Mouse (Mus musculus): ENCODE measurements around the gene Gm5148. TPM values are rescaled to one million over a fixed set of nuclear protein-coding genes. Genes with fewer than 3 reads are reported as not detected.

The Gm5148 gene
- polyA plus RNA-seq, 1 experiment from 2014 or later = 7.5 TPM

- peaks cover 14% of the 10 kb centered on the region for H3K4me1 ChIP-seq (ENCODE audit: insufficient read depth, low read length)
- H3K36me3 ChIP-seq (ENCODE audit: insufficient read depth, low read length) = no peaks in the 10 kb centered on the region
- no peak overlapping the region for H3K4me2 ChIP-seq (replicated peaks; ENCODE audit: low read depth, low read length)
- no peak overlapping the region for H3K9ac ChIP-seq (replicated peaks; ENCODE audit: low read length)
- H3K27me3 ChIP-seq (ENCODE audit: insufficient read depth, low read length) = no peaks in the 10 kb centered on the region
- WGBS = 30% methylated on average over 6 of the region's 6 CpGs
- H3K4me3 ChIP-seq (ENCODE audit: low read length) = no peak overlapping the region
- peaks cover 5% of the 10 kb centered on the region; the same call in 1 of the 2 replicates for H3K9me3 ChIP-seq (ENCODE audit: low read length)
- peak overlapping the region; percentile 71; the same call in 1 of the 2 replicates for H3K27ac ChIP-seq (ENCODE audit: low read length)
- ATAC-seq (ENCODE audit: low FRiP score, low TSS enrichment) = no peak
These were observed 18.9 kb downstream of the Gm5148 start for GRCm38 (mm10) chr3:37705436-37705835.

GRCm38 (mm10) chr3:37704701-37705279, 19.5 kb downstream of the Gm5148 start:
- WGBS = 41% methylated on average over 14 of the region's 14 CpGs
- H3K36me3 ChIP-seq (ENCODE audit: insufficient read depth, low read length) = no peaks in the 10 kb centered on the region
- peak overlapping the region; percentile 71; the same call in 1 of the 2 replicates for H3K27ac ChIP-seq (ENCODE audit: low read length)
- no peaks in the 10 kb centered on the region for H3K27me3 ChIP-seq (ENCODE audit: insufficient read depth, low read length)
- H3K4me1 ChIP-seq (ENCODE audit: insufficient read depth, low read length) = peaks cover 14% of the 10 kb centered on the region
- H3K9ac ChIP-seq (replicated peaks; ENCODE audit: low read length) = no peak overlapping the region
- peaks cover 5% of the 10 kb centered on the region; the same call in 1 of the 2 replicates for H3K9me3 ChIP-seq (ENCODE audit: low read length)
- H3K4me3 ChIP-seq (ENCODE audit: low read length) = no peak overlapping the region
- no peak overlapping the region for H3K4me2 ChIP-seq (replicated peaks; ENCODE audit: low read depth, low read length)
- ATAC-seq (ENCODE audit: low FRiP score, low TSS enrichment) = peak; percentile 46; the same call in 1 of the 2 replicates

- no peak for ATAC-seq (ENCODE audit: low FRiP score, low TSS enrichment)
- H3K9me3 ChIP-seq (ENCODE audit: low read length) = peaks cover 5% of the 10 kb centered on the region; the same call in 1 of the 2 replicates
- no peak overlapping the region for H3K4me3 ChIP-seq (ENCODE audit: low read length)
- no peaks in the 10 kb centered on the region for H3K36me3 ChIP-seq (ENCODE audit: insufficient read depth, low read length)
- H3K27ac ChIP-seq (ENCODE audit: low read length) = no peak overlapping the region
- peaks cover 6% of the 10 kb centered on the region for H3K4me1 ChIP-seq (ENCODE audit: insufficient read depth, low read length)
- WGBS = 94% methylated on average over 6 of the region's 6 CpGs
- no peaks in the 10 kb centered on the region for H3K27me3 ChIP-seq (ENCODE audit: insufficient read depth, low read length)
- no peak overlapping the region for H3K4me2 ChIP-seq (replicated peaks; ENCODE audit: low read depth, low read length)
- no peak overlapping the region for H3K9ac ChIP-seq (replicated peaks; ENCODE audit: low read length)
These were observed 21.2 kb downstream of the Gm5148 start for GRCm38 (mm10) chr3:37703066-37703465.

GRCm38 (mm10) chr3:37693552-37693951, 30.7 kb downstream of the Gm5148 start:
- no peak overlapping the region for H3K27ac ChIP-seq (ENCODE audit: low read length)
- no peaks in the 10 kb centered on the region for H3K36me3 ChIP-seq (ENCODE audit: insufficient read depth, low read length)
- 75% methylated on average over 8 of the region's 8 CpGs for WGBS
- H3K27me3 ChIP-seq (ENCODE audit: insufficient read depth, low read length) = no peaks in the 10 kb centered on the region
- H3K4me2 ChIP-seq (replicated peaks; ENCODE audit: low read depth, low read length) = no peak overlapping the region
- H3K4me3 ChIP-seq (ENCODE audit: low read length) = no peak overlapping the region
- H3K9ac ChIP-seq (replicated peaks; ENCODE audit: low read length) = no peak overlapping the region
- H3K9me3 ChIP-seq (ENCODE audit: low read length) = no peaks in the 10 kb centered on the region
- ATAC-seq (ENCODE audit: low FRiP score, low TSS enrichment) = no peak
- H3K4me1 ChIP-seq (ENCODE audit: insufficient read depth, low read length) = no peaks in the 10 kb centered on the region

- no peak for ATAC-seq (ENCODE audit: low FRiP score, low TSS enrichment)
- 78% methylated on average over 4 of the region's 4 CpGs for whole genome bisulfite sequencing
These were observed 31.3 kb downstream of the Gm5148 start for GRCm38 (mm10) chr3:37692945-37693344.

GRCm38 (mm10) chr3:37687158-37687980, 36.9 kb downstream of the Gm5148 start:
- H3K9ac ChIP-seq (replicated peaks; ENCODE audit: low read length) = peak overlapping the region; percentile 53
- peak overlapping the region; percentile 33 for H3K4me3 ChIP-seq (ENCODE audit: low read length)
- no peaks in the 10 kb centered on the region for H3K27me3 ChIP-seq (ENCODE audit: insufficient read depth, low read length)
- H3K4me1 ChIP-seq (ENCODE audit: insufficient read depth, low read length) = peaks cover 24% of the 10 kb centered on the region
- no peaks in the 10 kb centered on the region for H3K9me3 ChIP-seq (ENCODE audit: low read length)
- peak overlapping the region; percentile 56 for H3K4me2 ChIP-seq (replicated peaks; ENCODE audit: low read depth, low read length)
- H3K36me3 ChIP-seq (ENCODE audit: insufficient read depth, low read length) = no peaks in the 10 kb centered on the region
- 29% methylated on average over 28 of the region's 28 CpGs for WGBS
- peak; percentile 63 for ATAC-seq (ENCODE audit: low FRiP score, low TSS enrichment)
- H3K27ac ChIP-seq (ENCODE audit: low read length) = peak overlapping the region; percentile 49

More at GRCm38 (mm10) chr3:37692945-37693344, 31.3 kb downstream of the Gm5148 start:
- no peak overlapping the region for H3K4me2 ChIP-seq (replicated peaks; ENCODE audit: low read depth, low read length)
- H3K9me3 ChIP-seq (ENCODE audit: low read length) = no peaks in the 10 kb centered on the region
- no peaks in the 10 kb centered on the region for H3K36me3 ChIP-seq (ENCODE audit: insufficient read depth, low read length)
- no peak overlapping the region for H3K9ac ChIP-seq (replicated peaks; ENCODE audit: low read length)
- no peak overlapping the region for H3K27ac ChIP-seq (ENCODE audit: low read length)
- H3K4me1 ChIP-seq (ENCODE audit: insufficient read depth, low read length) = no peaks in the 10 kb centered on the region
- H3K27me3 ChIP-seq (ENCODE audit: insufficient read depth, low read length) = no peaks in the 10 kb centered on the region
- H3K4me3 ChIP-seq (ENCODE audit: low read length) = no peak overlapping the region

- Histone ChIP-seq H3K27ac (ENCODE audit: low read length) (peak overlapping the region; percentile 49), H3K27me3 (ENCODE audit: insufficient read depth, low read length) (no peaks in the 10 kb centered on the region), H3K36me3 (ENCODE audit: insufficient read depth, low read length) (no peaks in the 10 kb centered on the region), H3K4me1 (ENCODE audit: insufficient read depth, low read length) (peaks cover 24% of the 10 kb centered on the region), H3K9ac (replicated peaks; ENCODE audit: low read length) (peak overlapping the region; percentile 53), H3K4me3 (ENCODE audit: low read length) (peak overlapping the region; percentile 33), H3K9me3 (ENCODE audit: low read length) (no peaks in the 10 kb centered on the region), H3K4me2 (replicated peaks; ENCODE audit: low read depth, low read length) (peak overlapping the region; percentile 56)
- WGBS = 28% methylated on average over 6 of the region's 6 CpGs
- ATAC-seq (ENCODE audit: low FRiP score, low TSS enrichment) = no peak
These were observed 37.5 kb downstream of the Gm5148 start for GRCm38 (mm10) chr3:37686751-37687150.

- 20% methylated on average over 7 of the region's 7 CpGs for WGBS
- no peaks in the 10 kb centered on the region for H3K9me3 ChIP-seq (ENCODE audit: low read length)
- H3K4me3 ChIP-seq (ENCODE audit: low read length) = no peak overlapping the region
- H3K9ac ChIP-seq (replicated peaks; ENCODE audit: low read length) = no peak overlapping the region
- H3K4me1 ChIP-seq (ENCODE audit: insufficient read depth, low read length) = peaks cover 24% of the 10 kb centered on the region
- H3K36me3 ChIP-seq (ENCODE audit: insufficient read depth, low read length) = no peaks in the 10 kb centered on the region
- no peak for ATAC-seq (ENCODE audit: low FRiP score, low TSS enrichment)
- H3K27me3 ChIP-seq (ENCODE audit: insufficient read depth, low read length) = no peaks in the 10 kb centered on the region
- no peak overlapping the region for H3K27ac ChIP-seq (ENCODE audit: low read length)
- no peak overlapping the region for H3K4me2 ChIP-seq (replicated peaks; ENCODE audit: low read depth, low read length)
These were observed 38.1 kb downstream of the Gm5148 start for GRCm38 (mm10) chr3:37686219-37686618.

- ATAC-seq (ENCODE audit: low FRiP score, low TSS enrichment) = no peak
- Histone ChIP-seq H3K4me1 (ENCODE audit: insufficient read depth, low read length) (peaks cover 28% of the 10 kb centered on the region), H3K9me3 (ENCODE audit: low read length) (no peaks in the 10 kb centered on the region), H3K27me3 (ENCODE audit: insufficient read depth, low read length) (no peaks in the 10 kb centered on the region), H3K4me3 (ENCODE audit: low read length) (no peak overlapping the region), H3K9ac (replicated peaks; ENCODE audit: low read length) (no peak overlapping the region), H3K36me3 (ENCODE audit: insufficient read depth, low read length) (no peaks in the 10 kb centered on the region), H3K4me2 (replicated peaks; ENCODE audit: low read depth, low read length) (no peak overlapping the region), H3K27ac (ENCODE audit: low read length) (no peak overlapping the region)
- 83% methylated on average over 8 of the region's 8 CpGs for WGBS
These were observed 48.0 kb downstream of the Gm5148 start for GRCm38 (mm10) chr3:37676291-37676690.

GRCm38 (mm10) chr3:37675056-37675525, 49.2 kb downstream of the Gm5148 start:
- no peak for ATAC-seq (ENCODE audit: low FRiP score, low TSS enrichment)
- 80% methylated on average over 11 of the region's 11 CpGs for WGBS

More at GRCm38 (mm10) chr3:37675056-37675525, 49.2 kb downstream of the Gm5148 start:
- no peak overlapping the region for H3K4me3 ChIP-seq (ENCODE audit: low read length)
- H3K4me1 ChIP-seq (ENCODE audit: insufficient read depth, low read length) = peaks cover 25% of the 10 kb centered on the region
- no peaks in the 10 kb centered on the region for H3K27me3 ChIP-seq (ENCODE audit: insufficient read depth, low read length)
- H3K4me2 ChIP-seq (replicated peaks; ENCODE audit: low read depth, low read length) = no peak overlapping the region
- no peaks in the 10 kb centered on the region for H3K9me3 ChIP-seq (ENCODE audit: low read length)
- H3K27ac ChIP-seq (ENCODE audit: low read length) = no peak overlapping the region
- no peaks in the 10 kb centered on the region for H3K36me3 ChIP-seq (ENCODE audit: insufficient read depth, low read length)
- H3K9ac ChIP-seq (replicated peaks; ENCODE audit: low read length) = no peak overlapping the region

Data from kidney, embryonic 16.5 days (tissue).